Mouse (Mus musculus) urinary bladder, postnatal 10 days (tissue): Measurements from ENCODE around the gene Chst11.
"Not testable (repeated sequence)": the region's sequence is repeated elsewhere in the genome, so short reads cannot be mapped to it uniquely, and the experiment has no call there.

Source experiments
- DNase-seq: peaks from one replicate; pipeline ENCODE4 v3.0.0; 2022; ENCODE audit warnings: low spot score

Gene Chst11

GRCm38 (mm10) chr10:83111046-83111445, 125.7 kb downstream of the Chst11 start:
- no peak for DNase-seq

- no peak for DNase-seq
These were observed 127.0 kb downstream of the Chst11 start for GRCm38 (mm10) chr10:83112345-83112744.

GRCm38 (mm10) chr10:83114564-83114963, 129.3 kb downstream of the Chst11 start:
- no peak for DNase-seq

- no peak for DNase-seq
These were observed 131.6 kb downstream of the Chst11 start for GRCm38 (mm10) chr10:83116889-83117288.

DNA sequence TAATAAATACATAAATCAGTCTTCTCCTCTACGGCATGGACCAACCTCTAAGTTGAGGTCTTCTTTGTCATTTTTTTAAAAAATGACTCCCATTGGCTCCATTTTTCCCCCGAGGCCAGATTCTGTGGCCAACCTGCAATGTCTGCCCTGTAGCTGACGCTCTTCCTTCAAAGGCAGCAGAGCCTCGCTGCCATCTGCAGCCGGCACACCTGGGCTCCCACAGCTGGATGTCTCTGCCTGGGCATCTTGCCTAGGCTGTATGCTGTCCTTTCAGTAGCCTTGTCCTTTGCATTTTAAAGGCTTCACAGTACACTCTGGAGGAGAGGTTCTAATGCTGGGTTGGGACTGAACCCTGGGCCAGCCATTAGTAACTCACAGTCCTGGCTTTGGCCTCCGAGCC, 132.6 kb downstream of the Chst11 start:
- DNase-seq, result no peak

- no peak for DNase-seq
These were observed 133.3 kb downstream of the Chst11 start for GRCm38 (mm10) chr10:83118613-83119012.

- DNase-seq, result no peak
These were observed 133.7 kb downstream of the Chst11 start for GRCm38 (mm10) chr10:83119016-83119415.

- DNase-seq, result not testable (repeated sequence)
These were observed 134.2 kb downstream of the Chst11 start for GRCm38 (mm10) chr10:83119461-83119860.

- no peak for DNase-seq
These were observed 134.6 kb downstream of the Chst11 start for GRCm38 (mm10) chr10:83119909-83120308.

DNA sequence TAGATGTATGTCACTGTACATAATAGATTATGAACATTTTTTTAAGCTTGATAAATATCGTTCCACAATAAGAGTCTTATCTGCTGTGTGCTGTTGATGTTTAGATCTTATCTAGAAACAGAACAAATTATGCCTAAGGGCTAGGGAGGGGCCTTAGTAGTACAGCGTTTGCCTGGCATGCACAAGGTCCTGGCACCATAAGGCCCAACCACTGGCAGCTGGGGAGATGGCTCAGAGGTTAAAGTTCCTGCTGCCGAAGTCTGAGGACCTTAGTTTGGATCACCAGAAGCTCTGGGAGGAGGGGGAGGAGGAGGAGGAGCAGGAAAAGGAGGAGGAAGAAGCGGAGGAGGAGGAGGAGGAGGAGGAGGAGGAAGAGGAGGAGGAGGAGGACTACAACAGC, 135.6 kb downstream of the Chst11 start:
- DNase-seq, result no peak

DNA sequence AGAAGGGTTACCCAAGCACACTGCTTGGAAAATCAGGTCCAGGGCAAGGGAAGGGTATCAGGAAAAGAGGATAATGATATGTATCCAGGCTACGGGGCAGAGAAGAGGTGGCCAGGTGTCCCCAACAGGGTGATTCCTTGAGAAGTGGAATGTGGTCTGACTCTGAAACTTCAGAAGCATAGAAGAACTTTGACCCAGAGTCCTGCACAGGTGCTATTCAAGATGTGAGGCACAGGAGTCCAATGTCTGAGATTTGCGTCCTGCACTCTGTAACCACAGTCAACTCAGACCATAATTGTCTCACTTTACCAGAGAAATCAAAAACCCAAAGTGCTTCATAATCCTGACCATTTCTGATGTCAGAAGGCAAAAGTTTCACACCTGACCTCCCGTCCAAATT, 139.3 kb downstream of the Chst11 start:
- DNase-seq, result no peak

- no peak for DNase-seq
These were observed 141.1 kb downstream of the Chst11 start for GRCm38 (mm10) chr10:83126447-83126846.

GRCm38 (mm10) chr10:83128435-83128834, 143.1 kb downstream of the Chst11 start:
- DNase-seq, result no peak

- DNase-seq, result no peak
These were observed 144.4 kb downstream of the Chst11 start for GRCm38 (mm10) chr10:83129624-83130218.

DNA sequence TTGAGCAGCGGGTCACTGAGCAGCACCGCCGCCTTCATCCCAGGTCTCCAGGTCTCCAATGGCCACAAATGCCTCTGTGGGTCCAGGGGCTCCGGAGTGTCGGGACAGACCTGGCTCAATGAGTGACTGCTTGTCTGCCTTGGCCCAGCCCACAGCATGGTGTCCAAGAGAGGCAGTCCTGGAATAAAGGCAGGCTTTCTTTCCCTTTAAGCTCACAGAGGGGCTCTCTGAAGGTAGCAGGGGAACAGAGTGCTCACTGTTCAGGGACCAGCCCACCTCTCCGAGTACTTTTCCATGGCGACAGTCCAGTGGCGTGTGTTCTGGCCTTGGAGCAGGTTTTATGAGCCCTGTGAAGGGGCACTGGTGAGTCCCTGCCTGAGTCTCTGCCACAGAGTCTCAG, 145.3 kb downstream of the Chst11 start:
- DNase-seq, result no peak

GRCm38 (mm10) chr10:83131884-83132283, 146.6 kb downstream of the Chst11 start:
- no peak for DNase-seq

DNA sequence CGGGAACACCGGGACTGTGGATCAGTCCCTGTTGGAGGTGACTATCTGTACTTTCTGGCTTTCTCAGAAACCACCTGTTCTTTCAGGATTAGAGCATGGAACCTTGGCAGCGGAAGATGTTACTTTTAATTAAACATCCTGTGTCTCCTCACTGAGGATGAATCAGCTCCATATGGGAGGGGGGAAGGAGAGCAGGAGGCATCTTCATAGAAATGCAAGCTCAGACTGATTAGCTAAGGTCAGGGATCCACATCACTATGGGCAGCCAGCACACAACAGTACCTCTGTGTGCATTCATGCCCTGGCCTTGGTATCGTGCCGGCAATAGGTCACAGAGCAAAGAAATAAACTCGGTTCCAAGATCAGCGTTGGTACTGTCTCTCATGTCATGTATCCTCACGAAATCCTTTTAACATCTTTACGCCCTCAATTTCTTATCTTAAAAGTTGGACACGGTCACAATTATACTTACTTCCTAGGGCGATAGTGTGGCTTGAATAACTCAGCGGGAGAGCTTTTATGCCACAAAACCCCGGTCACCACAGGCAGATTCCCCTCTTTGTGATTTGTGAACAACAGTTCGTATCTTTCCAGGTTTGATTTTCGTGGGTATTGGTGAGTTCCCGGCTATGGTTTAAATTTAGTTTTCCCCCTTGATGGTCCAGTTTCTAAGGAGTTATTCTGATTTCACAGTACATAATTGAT, 148.7 kb downstream of the Chst11 start:
- DNase-seq, result no peak

DNA sequence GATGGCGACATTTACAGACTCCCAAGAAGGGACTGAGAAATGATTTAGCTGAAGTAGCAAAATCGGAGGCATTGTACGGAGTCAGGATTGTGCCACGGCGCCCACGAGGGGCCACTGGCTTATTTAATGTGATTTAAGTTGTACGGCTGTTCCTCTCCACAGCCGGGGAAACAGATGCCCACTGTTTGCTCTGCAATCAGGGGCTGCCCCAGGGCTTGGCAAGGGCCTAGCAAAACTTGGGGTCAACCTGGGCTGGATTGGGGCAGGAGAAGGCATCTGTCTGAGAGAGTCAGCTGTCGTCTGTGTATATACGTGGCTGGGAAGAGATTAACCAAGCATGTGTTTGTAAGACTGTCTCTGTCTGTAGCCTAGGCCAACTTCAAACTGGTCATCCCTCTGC, 149.6 kb downstream of the Chst11 start:
- DNase-seq, result no peak

GRCm38 (mm10) chr10:83135963-83136362, 150.7 kb downstream of the Chst11 start:
- DNase-seq, result no peak

- no peak for DNase-seq
These were observed 151.8 kb downstream of the Chst11 start for GRCm38 (mm10) chr10:83137103-83137502.

GRCm38 (mm10) chr10:83139276-83139675, 154.0 kb downstream of the Chst11 start:
- DNase-seq, result no peak

DNA sequence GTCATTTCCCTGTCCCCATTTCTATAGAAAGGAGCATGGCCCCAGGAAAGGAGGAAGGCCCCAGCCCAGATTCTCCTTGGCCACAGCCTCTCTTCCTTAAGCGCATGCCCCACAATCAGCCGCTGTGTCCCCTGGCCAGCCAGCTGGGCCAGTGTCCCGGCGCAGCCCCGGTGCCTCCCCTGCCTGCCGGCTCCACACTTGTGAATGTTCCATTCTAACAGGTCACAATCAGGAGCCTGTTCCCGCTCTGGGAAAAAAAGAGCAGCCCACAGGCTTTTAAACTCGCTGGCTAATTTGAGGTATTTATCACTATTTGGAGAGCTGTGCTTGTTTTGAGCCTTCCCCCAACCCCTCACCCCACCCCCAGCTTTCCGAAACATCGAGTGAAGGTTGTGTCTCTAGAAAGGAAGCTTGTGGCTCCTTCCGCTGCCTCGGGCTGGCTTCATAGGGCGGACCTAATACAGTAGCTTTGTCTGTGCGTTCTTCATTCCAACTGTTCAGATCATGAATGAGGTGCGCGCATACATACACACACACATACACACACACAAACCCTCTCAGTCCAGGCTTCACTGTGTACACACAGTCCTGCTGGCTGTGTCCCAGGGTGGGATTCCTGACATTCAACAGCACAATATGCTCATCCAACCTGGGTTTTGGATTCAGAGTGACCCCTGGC, 155.1 kb downstream of the Chst11 start:
- no peak for DNase-seq

DNA sequence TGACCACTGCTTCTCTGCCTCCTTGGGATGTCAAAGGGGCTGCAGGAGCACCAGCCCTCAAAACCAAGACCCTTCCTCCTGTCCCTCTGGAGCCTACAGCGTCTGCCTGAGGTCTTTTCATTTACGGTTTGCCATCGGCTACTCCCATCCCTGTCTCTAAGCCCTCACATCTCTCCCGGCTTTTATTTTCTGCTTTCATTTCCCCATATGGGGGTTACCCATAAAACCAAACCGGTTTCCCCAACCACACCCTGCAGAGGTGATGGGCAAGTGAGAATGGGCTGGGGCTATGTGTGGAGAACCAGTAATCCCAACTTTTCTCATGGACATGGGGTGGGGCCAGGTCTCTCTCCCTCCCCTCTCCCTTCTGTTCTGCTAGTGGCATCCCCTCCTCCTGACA, 156.1 kb downstream of the Chst11 start:
- DNase-seq, result no peak
